Mouse (Mus musculus) frontal cortex, postnatal 14 days (tissue): ENCODE measurements around the gene Klra9.
"Not testable (repeated sequence)": the region's sequence is repeated elsewhere in the genome, so short reads cannot be mapped to it uniquely, and the experiment has no call there.

Experiments used
- DNase-seq, 2 experiments: peaks; one replicate each; pipeline ENCODE4 v3.0.0; 2022; ENCODE audit warnings: low spot score in 2 of 2

The Klra9 gene

GRCm38 (mm10) chr6:130193012-130193411 lies at the start of gene Klra9:
Gene Klra9, minus strand, starts transcription at chr6:130193112.
- DNase-seq, result not testable (repeated sequence)

GRCm38 (mm10) chr6:130237536-130237935 lies 44.6 kb upstream of the Klra9 start:
- DNase-seq, result no peak

- no peak for DNase-seq
These were observed 43.7 kb upstream of the Klra9 start for GRCm38 (mm10) chr6:130236635-130237034.

GRCm38 (mm10) chr6:130233222-130233621 lies 40.3 kb upstream of the Klra9 start, which contains the start of gene Klra7:
Gene Klra7, minus strand, starts transcription at chr6:130233322.
- no peak for DNase-seq

- DNase-seq, result not testable (repeated sequence)
These were observed 4.5 kb upstream of the Klra9 start for GRCm38 (mm10) chr6:130197453-130197852.

- DNase-seq, result not testable (repeated sequence)
These were observed 63.1 kb downstream of the Klra9 start, which contains the start of gene Klra8 for GRCm38 (mm10) chr6:130129798-130130197. Gene Klra8, minus strand, starts transcription at chr6:130129898.
